10 mouse cellular contexts compared by ENCODE assay signal in genomic region chr11:117366426-117366825, GRCm38 (mm10).
DNase-seq lines count a peak whose midpoint lies in the region; ATAC-seq and TF ChIP-seq lines count a peak whose summit lies in the region.
"Had no signal": no experiment of that assay in that cellular context is flagged by ENCODE, and none has a peak within 500 bp of the region (broad histone marks: within the 10 kb centered on the region; RNA-seq: fewer than 3 reads in every experiment).

No protein-coding gene starts in this region.

- TF ChIP-seq EP300 in heart, postnatal 0 days (IDR thresholded peaks at IDR 0.05; ENCODE audit: low read depth) = no peak

- H3K27me3 ChIP-seq in heart, postnatal 0 days (ENCODE audit: control insufficient read depth, insufficient read depth, low read length) = no peaks in the 10 kb centered on the region
- no peaks in the 10 kb centered on the region for H3K27me3 ChIP-seq in heart, embryonic 10.5 days (ENCODE audit: insufficient read depth, poor library complexity, severe bottlenecking)
- H3K27me3 ChIP-seq: liver, embryonic 15.5 days had no signal

- no peak overlapping the region for H3K27ac ChIP-seq in heart, postnatal 0 days (ENCODE audit: low read depth)
- H3K27ac ChIP-seq in heart, embryonic 10.5 days = no peak overlapping the region
- H3K27ac ChIP-seq: liver, embryonic 15.5 days had no signal

- DNase-seq in heart, postnatal 0 days (ENCODE audit: low spot score) = no peak
- no peak for DNase-seq in heart, postnatal 25 days (ENCODE audit: low spot score)
- DNase-seq in thymus, postnatal 0 days (ENCODE audit: low spot score) = peak; percentile 56
- DNase-seq in thymus, adult 18-20 months = no peak
- peak; percentile 33 for DNase-seq in c-Kit-positive CD71-positive TER-119-positive erythroid progenitor cells, embryonic 14.5 days (ENCODE audit: low spot score)
- DNase-seq in retina, postnatal 1 day = peak; percentile 80
- DNase-seq in spleen, postnatal 14 days (ENCODE audit: low spot score in 2 of 2) = no peak
- no peak for DNase-seq in heart, embryonic 10.5 days (ENCODE audit: low spot score)

- TF ChIP-seq CTCF in heart, postnatal 0 days (IDR thresholded peaks at IDR 0.05; ENCODE audit: low read depth) = peak; percentile 70

- H3K4me3 ChIP-seq in heart, postnatal 0 days (ENCODE audit: low read depth, low read length) = no peak overlapping the region
- H3K4me3 ChIP-seq in heart, embryonic 10.5 days = no peak overlapping the region
- H3K4me3 ChIP-seq: erythroblast, embryonic 14.5 days; liver, embryonic 15.5 days had no signal

- intact Hi-C loops in heart, postnatal 25 days (cut with DNase I) = no loop called here

- no peak overlapping the region for H3K9ac ChIP-seq in heart, postnatal 0 days (replicated peaks; ENCODE audit: low read depth, low read length)
- H3K9ac ChIP-seq: liver, embryonic 15.5 days had no signal

- WGBS in heart, postnatal 0 days = 12% methylated on average over 3 of the region's 3 CpGs
- WGBS in heart, embryonic 10.5 days = 18% methylated on average over 3 of the region's 3 CpGs

- 0 out of 2 replicates have a peak, but pooled peaks cover 5% of the 10 kb centered on the region for H3K36me3 ChIP-seq in heart, postnatal 0 days (replicated peaks; ENCODE audit: control insufficient read depth, insufficient read depth, low read length)
- peaks cover 20% of the 10 kb centered on the region for H3K36me3 ChIP-seq in heart, embryonic 10.5 days

- no peaks in the 10 kb centered on the region for H3K9me3 ChIP-seq in heart, postnatal 0 days (replicated peaks; ENCODE audit: control insufficient read depth, low read length)
- no peaks in the 10 kb centered on the region for H3K9me3 ChIP-seq in heart, embryonic 10.5 days
- H3K9me3 ChIP-seq: liver, embryonic 15.5 days had no signal

- H3K4me1 ChIP-seq in heart, postnatal 0 days (ENCODE audit: control insufficient read depth, insufficient read depth) = no peaks in the 10 kb centered on the region
- H3K4me1 ChIP-seq in heart, embryonic 10.5 days = peaks cover 17% of the 10 kb centered on the region

- no peak for ATAC-seq in heart, postnatal 0 days (ENCODE audit: insufficient read depth, low read depth)

- H3K4me2 ChIP-seq in heart, postnatal 0 days (ENCODE audit: low read depth, low read length) = no peak overlapping the region
- H3K4me2 ChIP-seq: liver, embryonic 15.5 days had no signal

Comparison
In these comparisons a context has a peak if more than half of its experiments do, and no peak if none do; other contexts are left out.
1. DNase-seq: peak in thymus, postnatal 0 days (single experiment), c-Kit-positive CD71-positive TER-119-positive erythroid progenitor cells, embryonic 14.5 days (single experiment) and retina, postnatal 1 day (single experiment); none in heart, postnatal 0 days (single experiment), heart, postnatal 25 days (single experiment), thymus, adult 18-20 months (0 of 2), spleen, postnatal 14 days (0 of 2) and heart, embryonic 10.5 days (single experiment).